Mouse (Mus musculus): Measurements from ENCODE around the gene Clec5a. TPM values are rescaled to one million over a fixed set of nuclear protein-coding genes. Genes with fewer than 3 reads are reported as not detected.

The Clec5a gene
- polyA plus RNA-seq, 1 experiment from 2014 or later = 0.65 TPM

Other genes with a start within 250 kb of the Clec5a start
- 43.2 and 50.4 TPM in 2 replicates for gene E330009J07Rik, start 149.7 kb downstream of the Clec5a start, polyA plus RNA-seq (2015; fragmentation: Nextera tagmentation; extraction: Ambion mirVana)
- gene Wee2, start 146.7 kb downstream of the Clec5a start, polyA plus RNA-seq (2015; fragmentation: Nextera tagmentation; extraction: Ambion mirVana) = 0.10 and 0.55 TPM in 2 replicates
- gene Ssbp1, start 114.5 kb downstream of the Clec5a start, polyA plus RNA-seq (2015; fragmentation: Nextera tagmentation; extraction: Ambion mirVana) = 129 and 134 TPM in 2 replicates
- gene Tas2r137, start 94.6 kb downstream of the Clec5a start, polyA plus RNA-seq (2015; fragmentation: Nextera tagmentation; extraction: Ambion mirVana) = not detected in 2 replicates
- gene Tas2r108, start 92.3 kb downstream of the Clec5a start, polyA plus RNA-seq (2015; fragmentation: Nextera tagmentation; extraction: Ambion mirVana) = not detected in 2 replicates
- gene Prss37, start 66.3 kb downstream of the Clec5a start, polyA plus RNA-seq (2015; fragmentation: Nextera tagmentation; extraction: Ambion mirVana) = not detected in 2 replicates
- gene Olfr461, start 30.8 kb downstream of the Clec5a start, polyA plus RNA-seq (2015; fragmentation: Nextera tagmentation; extraction: Ambion mirVana) = 0.08 and 0.17 TPM in 2 replicates
- not detected in 2 replicates for gene Olfr460, start 16.3 kb downstream of the Clec5a start, polyA plus RNA-seq (2015; fragmentation: Nextera tagmentation; extraction: Ambion mirVana)
- gene Tas2r138, start 27.5 kb upstream of the Clec5a start, polyA plus RNA-seq (2015; fragmentation: Nextera tagmentation; extraction: Ambion mirVana) = not detected in 2 replicates
- gene Mgam, start 43.0 kb upstream of the Clec5a start, polyA plus RNA-seq (2015; fragmentation: Nextera tagmentation; extraction: Ambion mirVana) = 0.05 TPM in 1 of 2 replicates, not detected in the other